Mouse (Mus musculus) liver, postnatal 0 days (tissue): ENCODE measurements around the gene Ttc23.

ENCODE experiments used
- CTCF ChIP-seq: sonication (generic); IDR thresholded peaks from 2 replicates; pipeline ENCODE4 v1.5.1; 2016; ENCODE audit warnings: antibody characterized with exemption, low read depth
- EP300 ChIP-seq: IDR thresholded peaks from 2 replicates; pipeline ENCODE4 v1.6.1; 2016; ENCODE audit warnings: antibody characterized with exemption, low read depth, mild to moderate bottlenecking

- TF ChIP-seq EP300 (no peak), CTCF (no peak)
Observed at GRCm38 (mm10) chr7:67678878-67679499, 31.8 kb downstream of the Ttc23 start.
